10 mouse cellular contexts compared by ENCODE assay signal in the genomic region with DNA sequence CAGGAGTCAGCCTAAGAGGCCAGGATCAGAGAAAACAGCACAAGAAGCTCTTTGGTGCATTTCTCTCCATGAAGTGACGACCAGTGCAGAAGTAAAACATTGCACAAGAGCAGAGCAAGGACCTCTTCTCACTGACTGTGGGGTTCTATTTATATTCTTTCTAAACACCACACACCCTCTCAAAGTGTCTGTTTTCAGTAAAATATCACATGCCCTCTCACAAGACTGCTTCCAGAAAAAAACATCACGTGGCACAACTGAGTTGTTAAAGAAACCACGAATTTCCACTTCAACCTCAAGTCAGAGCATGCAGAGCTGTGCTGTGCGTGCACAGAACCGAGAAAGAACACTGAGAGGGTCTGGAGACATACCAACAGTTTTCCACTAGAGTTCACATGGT. TPM values are rescaled to one million over a fixed set of nuclear protein-coding genes. Genes with fewer than 3 reads are reported as not detected.
DNase-seq lines count a peak whose midpoint lies in the region; ATAC-seq and TF ChIP-seq lines count a peak whose summit lies in the region.
"Had no signal": no experiment of that assay in that cellular context is flagged by ENCODE, and none has a peak within 500 bp of the region (broad histone marks: within the 10 kb centered on the region; RNA-seq: fewer than 3 reads in every experiment).

No protein-coding gene starts in this region.

- H3K9me3 ChIP-seq in forebrain, embryonic 10.5 days = no peaks in the 10 kb centered on the region
- H3K9me3 ChIP-seq in forebrain, embryonic 15.5 days = no peaks in the 10 kb centered on the region

- peak; percentile 5 for DNase-seq in forebrain, embryonic 10.5 days (ENCODE audit: extremely low spot score, low spot score)
- DNase-seq in lung, adult 18-20 months = peak; percentile 42 to 57
- no peak for DNase-seq in lung, adult 2 months
- DNase-seq in naive thymus-derived CD4-positive, alpha-beta T cell, adult 2 months (ENCODE audit: low read depth) = peak; percentile 72
- no peak for DNase-seq in adrenal gland, postnatal 14 days
- DNase-seq in kidney, adult 11 months = no peak
- DNase-seq: kidney, postnatal 4 days had no signal

- TF ChIP-seq CTCF in lung, adult 2 months (IDR thresholded peaks at IDR 0.05; ENCODE audit: insufficient read depth, low read length) = no peak

- no peak for ATAC-seq in forebrain, embryonic 15.5 days (replicated peaks)
- peak; percentile 59 to 65; a peak in 3 of 4 replicates for ATAC-seq in hematopoietic stem cell, adult 5-6 weeks (replicated peaks in 1 of 2; ENCODE audit: insufficient read depth in 1 of 2, low FRiP score in 2 of 2, low TSS enrichment in 1 of 2, low read depth in 1 of 2, poor library complexity in 2 of 2, severe bottlenecking in 2 of 2)
- ATAC-seq: forebrain, embryonic 14.5 days had no signal

- no peak overlapping the region for H3K4me3 ChIP-seq in forebrain, embryonic 10.5 days
- H3K4me3 ChIP-seq in forebrain, embryonic 15.5 days = no peak overlapping the region
- no peak overlapping the region for H3K4me3 ChIP-seq in lung, adult 2 months (replicated peaks; ENCODE audit: extremely low read depth, low read depth, low read length)

- H3K9ac ChIP-seq in forebrain, embryonic 15.5 days (replicated peaks) = no peak overlapping the region

- no peak overlapping the region for H3K27ac ChIP-seq in forebrain, embryonic 10.5 days
- H3K27ac ChIP-seq in forebrain, embryonic 15.5 days (replicated peaks) = no peak overlapping the region

- 86% methylated on average over 5 of the region's 5 CpGs for WGBS in forebrain, embryonic 10.5 days
- 77% methylated on average over 5 of the region's 5 CpGs for WGBS in forebrain, embryonic 15.5 days
- WGBS in lung, adult 2 months = 44% methylated on average over 5 of the region's 5 CpGs

- H3K27me3 ChIP-seq in forebrain, embryonic 10.5 days (ENCODE audit: poor library complexity, severe bottlenecking) = no peaks in the 10 kb centered on the region
- H3K27me3 ChIP-seq in forebrain, embryonic 15.5 days = no peaks in the 10 kb centered on the region

- TF ChIP-seq POLR2A in lung, adult 2 months (IDR thresholded peaks at IDR 0.05; ENCODE audit: borderline replicate concordance, extremely low read depth, low read depth, low read length) = no peak

- H3K36me3 ChIP-seq in forebrain, embryonic 10.5 days (replicated peaks) = no peaks in the 10 kb centered on the region
- no peaks in the 10 kb centered on the region for H3K36me3 ChIP-seq in forebrain, embryonic 15.5 days

- H3K4me2 ChIP-seq in forebrain, embryonic 15.5 days (replicated peaks) = no peak overlapping the region

- no peaks in the 10 kb centered on the region for H3K4me1 ChIP-seq in forebrain, embryonic 10.5 days
- H3K4me1 ChIP-seq in forebrain, embryonic 15.5 days = no peaks in the 10 kb centered on the region
- H3K4me1 ChIP-seq in lung, adult 2 months (ENCODE audit: control insufficient read depth, insufficient read depth, low read length) = peaks cover 11% of the 10 kb centered on the region

RNA-seq across cellular contexts. Expression of gene Rtp1, which starts 54.0 kb away (rescaled TPM):
- polyA plus RNA-seq in forebrain, embryonic 10.5 days (2016; fragmentation: Nextera tagmentation; extraction: Ambion mirVana) = 0.05 TPM in 1 of 2 replicates, not detected in the other
- polyA plus RNA-seq in forebrain, embryonic 15.5 days (2015; fragmentation: Nextera tagmentation; extraction: Ambion mirVana) = 0.05 TPM in 2 replicates
- polyA plus RNA-seq in lung, adult 2 months (2012; rRNA removed) = not detected in 2 replicates
- total RNA-seq in hematopoietic stem cell, adult 5-6 weeks (2017) = not detected in 2 replicates
- not detected in 2 replicates for total RNA-seq in adrenal gland, postnatal 14 days (2021)

Comparison
In these comparisons a context has a peak if more than half of its experiments do, and no peak if none do; other contexts are left out.
1. DNase-seq: peak in forebrain, embryonic 10.5 days (single experiment), lung, adult 18-20 months (2 of 2) and naive thymus-derived CD4-positive, alpha-beta T cell, adult 2 months (single experiment); none in lung, adult 2 months (single experiment), adrenal gland, postnatal 14 days (single experiment) and kidney, adult 11 months (single experiment).